Mouse (Mus musculus) olfactory bulb, adult 2 months (tissue): Measurements from ENCODE around the gene Six2.

Experiments used
- CTCF ChIP-seq: fragments of 200-500 bp; IDR thresholded peaks from 2 replicates; pipeline ENCODE4 v1.5.1; 2012; ENCODE audit warnings: low read depth, mild to moderate bottlenecking, low read length, moderate library complexity; ENCODE audit not compliant: insufficient read depth
- POLR2A ChIP-seq: fragments of 200-500 bp; IDR thresholded peaks from 2 replicates; pipeline ENCODE4 v1.6.1; 2012; ENCODE audit warnings: mild to moderate bottlenecking, low read depth, low read length, moderate library complexity; ENCODE audit not compliant: insufficient read depth

GRCm38 (mm10) chr17:85689807-85690319 is 1.8 kb upstream of the Six2 start:
- no peak for TF ChIP-seq POLR2A
- TF ChIP-seq CTCF = no peak
